Mouse (Mus musculus): ENCODE measurements around the gene Capn8.

GRCm38 (mm10) chr1:182642779-182643178 lies 78.0 kb downstream of the Capn8 start:
- TF ChIP-seq POLR2A (IDR thresholded peaks at IDR 0.05; ENCODE audit: control insufficient read depth, low read depth, low read length) (no peak), CTCF (IDR thresholded peaks at IDR 0.05; ENCODE audit: control insufficient read depth, insufficient read depth, insufficient replicate concordance, low read depth, low read length) (no peak)

Measured in testis, adult 2 months (tissue).